Mouse (Mus musculus): Measurements from ENCODE around the gene Nrsn1.
"Not testable (repeated sequence)": the region's sequence is repeated elsewhere in the genome, so short reads cannot be mapped to it uniquely, and the experiment has no call there.

The Nrsn1 gene

DNA sequence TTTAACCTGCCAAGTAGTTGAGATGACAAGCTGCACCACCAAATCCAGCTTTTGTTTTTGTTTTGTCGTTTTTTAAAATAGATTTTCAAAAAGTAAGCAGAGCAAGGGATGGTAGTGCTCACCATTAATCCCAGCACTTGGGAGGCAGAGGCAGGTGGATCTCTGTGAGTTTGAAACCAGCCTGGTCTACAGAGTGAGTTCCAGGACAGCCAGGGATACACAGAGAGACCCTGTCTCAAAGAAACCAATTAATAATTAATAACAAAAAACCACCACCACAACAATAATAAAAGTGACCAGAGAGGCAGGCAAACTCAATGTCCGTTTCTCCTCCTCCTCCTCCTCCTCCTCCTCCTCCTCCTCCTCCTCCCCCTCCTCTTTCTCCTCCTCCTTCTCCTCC, at the start of gene Nrsn1:
Gene Nrsn1, minus strand, starts transcription at position 101 of the 400 bp plus-strand sequence.
- DNase-seq: not testable (repeated sequence)

- DNase-seq: no peak
Observed at GRCm38 (mm10) chr13:25312059-25312458, 41.8 kb upstream of the Nrsn1 start.

DNA sequence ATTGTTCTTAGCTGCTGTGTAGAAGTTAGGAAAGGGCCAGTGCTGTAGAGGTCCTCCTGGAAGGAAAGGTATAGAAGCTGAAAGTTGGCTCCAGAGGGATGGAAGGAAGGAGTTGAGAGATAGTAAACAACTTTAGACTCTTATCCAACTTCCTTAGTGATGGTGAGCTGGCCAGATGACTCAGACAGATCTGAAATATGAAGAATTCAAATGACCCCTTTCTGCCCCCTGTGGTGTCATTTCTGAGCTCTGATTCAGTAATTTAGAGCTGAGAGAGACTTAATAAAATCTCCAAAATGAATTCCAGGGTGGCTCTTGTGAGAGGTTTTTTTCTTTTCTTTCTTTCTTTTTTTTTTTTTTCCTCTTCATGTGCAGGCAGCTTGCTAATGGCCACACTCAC, 39.8 kb upstream of the Nrsn1 start:
- DNase-seq: no peak

GRCm38 (mm10) chr13:25288736-25289135, 18.4 kb upstream of the Nrsn1 start:
- DNase-seq: no peak

GRCm38 (mm10) chr13:25274934-25275565, 4.7 kb upstream of the Nrsn1 start:
- DNase-seq: no peak

GRCm38 (mm10) chr13:25272189-25272588, 1.9 kb upstream of the Nrsn1 start:
- no peak for DNase-seq

GRCm38 (mm10) chr13:25269569-25270268, 583 bp downstream of the Nrsn1 start:
- peak; percentile 67 for DNase-seq

GRCm38 (mm10) chr13:25269039-25269438, 1.3 kb downstream of the Nrsn1 start:
- peak; percentile 31 for DNase-seq

GRCm38 (mm10) chr13:25262748-25263147, 7.6 kb downstream of the Nrsn1 start:
- DNase-seq: no peak

DNA sequence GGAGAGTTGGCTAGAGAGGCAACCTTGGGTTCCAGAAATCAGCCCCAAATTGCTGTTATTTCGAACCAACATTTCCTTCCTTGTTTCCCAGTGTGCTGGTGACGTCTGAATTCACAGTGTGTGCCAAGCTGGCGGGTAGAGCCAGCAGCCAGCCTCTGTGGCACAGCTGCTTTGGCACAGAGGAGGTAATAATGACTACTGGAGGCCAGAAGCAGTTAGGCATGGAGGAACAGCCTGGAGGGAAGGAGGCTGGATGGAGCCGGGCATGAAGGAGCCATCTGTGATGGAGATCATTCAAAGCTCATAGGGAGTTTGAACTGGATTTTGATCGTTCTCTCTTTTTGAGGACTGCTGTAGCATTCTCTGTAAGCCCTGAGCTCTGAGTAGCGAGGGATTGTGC, 12.7 kb downstream of the Nrsn1 start:
- DNase-seq: no peak

DNA sequence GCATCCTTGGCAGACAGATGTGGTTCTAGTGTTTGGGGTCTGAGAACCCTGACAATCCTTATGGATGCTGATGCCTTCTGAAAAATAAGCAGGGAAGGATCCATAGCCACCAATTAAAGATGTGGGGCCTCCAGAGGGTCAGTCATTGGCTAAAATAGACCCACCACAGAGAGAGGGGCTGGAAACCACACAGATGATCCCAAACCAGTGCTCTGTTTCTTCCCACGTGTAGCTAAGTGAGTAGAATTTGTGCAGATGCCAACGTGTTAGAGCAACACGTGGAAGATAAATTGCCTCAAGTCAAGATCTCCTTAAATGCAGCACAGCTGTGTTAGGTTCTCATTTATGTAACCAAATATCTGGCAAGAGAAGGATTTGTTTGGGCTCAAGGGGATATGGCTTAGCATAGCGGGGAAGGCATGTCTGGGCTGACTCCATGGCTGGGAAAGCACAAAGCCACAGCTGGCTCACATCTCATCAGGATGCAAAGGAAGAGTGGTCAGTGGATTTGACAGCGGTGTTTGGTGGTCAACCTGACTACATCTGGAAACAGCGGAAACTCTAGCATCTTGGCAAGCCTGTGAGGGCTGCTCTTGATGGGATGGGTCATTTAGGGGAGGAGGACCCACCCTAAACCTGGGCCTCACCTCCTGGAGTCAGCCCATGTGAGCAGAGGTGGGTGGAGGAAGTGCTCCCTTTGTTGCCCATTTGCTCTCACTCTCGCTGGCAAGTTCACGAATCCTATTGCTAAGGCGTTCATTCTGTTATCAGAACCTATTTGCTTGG, 15.6 kb downstream of the Nrsn1 start:
- DNase-seq: no peak

DNA sequence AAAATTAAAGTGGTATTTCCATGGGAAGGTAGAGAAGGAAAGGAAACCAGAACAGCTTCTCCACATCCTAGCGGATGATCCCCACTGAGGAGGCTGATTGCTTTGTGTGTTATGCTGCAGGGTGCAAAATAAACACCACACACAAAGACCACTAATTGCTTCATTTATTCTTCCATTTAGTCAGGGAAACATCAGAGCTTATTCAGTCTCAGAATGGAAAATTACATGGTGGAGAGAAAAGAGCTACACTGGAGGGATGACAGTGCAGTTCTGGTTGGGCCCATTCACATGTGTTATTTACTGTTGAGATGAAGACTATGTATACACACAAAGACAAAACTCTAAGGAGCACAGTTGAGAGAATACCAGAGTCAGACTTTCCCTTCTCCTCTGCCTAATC, 18.4 kb downstream of the Nrsn1 start:
- no peak for DNase-seq

DNA sequence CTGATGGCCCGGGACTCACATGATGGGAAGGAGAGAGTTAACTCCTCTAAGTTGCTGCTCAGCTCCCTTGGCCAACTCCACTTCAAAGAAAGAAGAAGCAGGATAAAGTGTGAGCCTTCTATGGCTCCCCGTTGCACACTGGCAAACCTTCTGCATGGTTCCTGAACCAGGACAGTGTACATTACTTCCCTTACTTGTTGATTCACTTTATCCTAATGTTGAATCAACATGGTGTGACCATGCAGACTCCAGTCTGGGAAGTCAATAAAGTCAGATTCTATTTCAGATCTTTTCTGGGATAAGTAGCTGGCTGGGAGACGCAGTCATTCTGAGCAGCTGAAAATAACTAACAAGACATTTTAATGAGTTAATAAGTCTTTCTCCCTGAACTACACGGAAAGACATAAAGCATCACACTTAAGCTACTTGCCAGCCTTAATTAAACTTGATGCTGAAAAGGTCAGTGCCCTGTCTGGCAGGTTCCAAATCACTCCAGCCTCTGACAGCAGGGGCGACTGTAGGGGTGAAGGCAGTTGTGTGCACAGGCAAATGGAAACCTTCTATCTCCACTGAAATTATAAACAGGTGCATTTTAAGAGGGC, 50.0 kb downstream of the Nrsn1 start:
- DNase-seq: no peak

GRCm38 (mm10) chr13:25218394-25218793, 51.9 kb downstream of the Nrsn1 start:
- no peak for DNase-seq

GRCm38 (mm10) chr13:25206950-25207349, 63.4 kb downstream of the Nrsn1 start:
- no peak for DNase-seq

All from cerebellum, adult 9-10 months (tissue).